Mouse (Mus musculus) midbrain, postnatal 0 days (tissue): Measurements from ENCODE around the gene Fam168b. TPM values are rescaled to one million over a fixed set of nuclear protein-coding genes. Genes with fewer than 3 reads are reported as not detected.

Experiments used
- ATAC-seq: fragments of 200-750 bp; cut with Nextera tagmentation; 2 replicates; pipeline ENCODE4 v1.8.0; 2017; ENCODE audit warnings: moderate number of reproducible peaks, mild to moderate bottlenecking, moderate TSS enrichment, moderate library complexity; ENCODE audit not compliant: low FRiP score
- DNase-seq: peaks from one replicate; pipeline ENCODE4 v3.0.0-alpha.2; 2015; ENCODE audit warnings: low spot score
- H3K27ac ChIP-seq: fragments of 300-500 bp; sonication (generic); 2 replicates; pipeline ENCODE4 v1.5.1; 2014; ENCODE audit warnings: low read depth, mild to moderate bottlenecking, low read length, mixed read lengths
- H3K27me3 ChIP-seq: fragments of 300-500 bp; sonication (generic); 2 replicates; pipeline ENCODE4 v1.6.1; 2014; ENCODE audit warnings: low read length, control low read depth, mixed read lengths; ENCODE audit not compliant: insufficient read depth
- H3K36me3 ChIP-seq: fragments of 300-500 bp; sonication (generic); 2 replicates; pipeline ENCODE4 v1.6.1; 2014; ENCODE audit warnings: low read length, control low read depth, mixed read lengths; ENCODE audit not compliant: insufficient read depth
- H3K4me1 ChIP-seq: fragments of 300-500 bp; sonication (generic); 2 replicates; pipeline ENCODE4 v1.6.1; 2014; ENCODE audit warnings: mild to moderate bottlenecking, control low read depth, antibody characterized with exemption, low read length, mixed read lengths; ENCODE audit not compliant: insufficient read depth
- H3K4me2 ChIP-seq: fragments of 300-500 bp; sonication (generic); 2 replicates; pipeline ENCODE4 v1.6.1; 2014; ENCODE audit warnings: low read depth, mild to moderate bottlenecking, low read length, mixed read lengths; ENCODE audit not compliant: poor library complexity, severe bottlenecking
- H3K4me3 ChIP-seq: fragments of 300-500 bp; sonication (generic); 2 replicates; pipeline ENCODE4 v1.5.1; 2014; ENCODE audit warnings: low read depth, mild to moderate bottlenecking, low read length, moderate library complexity
- H3K9ac ChIP-seq: fragments of 300-500 bp; sonication (generic); replicated peaks from 2 replicates; pipeline ENCODE4 v1.6.1; 2014; ENCODE audit warnings: mild to moderate bottlenecking, low read length, moderate library complexity, mixed read lengths; ENCODE audit not compliant: poor library complexity, severe bottlenecking
- H3K9me3 ChIP-seq: fragments of 300-500 bp; sonication (generic); 2 replicates; pipeline ENCODE4 v1.6.1; 2016; ENCODE audit warnings: low read length, control low read depth
- CTCF ChIP-seq: IDR thresholded peaks from 2 replicates; pipeline ENCODE4 v1.5.1; 2016; ENCODE audit warnings: antibody characterized with exemption, mild to moderate bottlenecking
- WGBS: fragments of 180-500 bp; shearing (Covaris S2); extraction: QIAGEN DNeasy Blood & Tissue Kit; methylation state at CpG from one replicate; pipeline ENCODE4 v1.1.7; 2014; 5-methylcytosine and 5-hydroxymethylcytosine counted together
- polyA plus RNA-seq: library from polyadenylated mRNA; unstranded; fragments of >200 nt; fragmentation: Nextera tagmentation; extraction: Ambion mirVana; gene quantifications from 2 replicates; pipeline ENCODE4 v1.2.1, GENCODE M21; 2015
- total RNA-seq: library from RNA; depleted of rRNA; stranded (reverse); fragments of >200 nt; gene quantifications from 2 replicates; pipeline ENCODE4 v1.2.3, GENCODE M21; 2014

The Fam168b gene
- total and polyA plus RNA-seq, 2 experiments from 2014 or later, result 95.9 to 542 TPM

DNA sequence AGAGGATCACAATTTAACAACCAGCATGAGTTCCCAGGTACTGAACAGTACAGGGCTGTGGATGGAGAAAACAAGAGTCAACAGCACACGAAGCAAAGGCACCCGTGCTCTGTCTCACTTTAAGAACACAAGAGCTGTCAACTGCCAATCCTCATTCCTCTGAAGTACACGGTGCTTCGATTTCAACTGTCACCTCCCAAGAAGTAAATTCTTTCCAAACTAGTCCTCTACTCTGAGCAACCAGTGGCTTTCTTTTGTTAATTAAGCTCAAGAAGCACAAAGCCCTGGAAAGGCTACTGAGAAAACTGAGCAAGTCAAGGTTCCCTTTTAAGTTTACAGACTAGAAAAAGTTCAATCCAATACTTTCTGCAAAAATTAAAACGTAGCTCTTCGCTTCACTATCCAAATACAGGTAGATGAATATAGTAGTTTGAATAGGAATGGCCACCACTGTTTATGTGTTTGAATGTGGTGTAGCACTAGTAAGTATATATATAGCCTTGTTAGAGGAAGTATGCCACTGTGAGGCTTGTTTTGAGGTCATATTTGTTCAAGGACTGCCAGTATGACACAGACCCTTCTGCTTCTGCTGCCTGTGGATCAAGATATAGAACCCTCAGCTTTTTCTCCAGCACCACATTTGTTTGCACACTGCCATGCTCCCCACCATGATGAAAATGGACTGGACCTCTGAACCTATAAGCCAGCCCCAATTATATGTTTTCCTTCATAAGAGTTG is 4.7 kb downstream of the Fam168b start:
- H3K4me2 ChIP-seq, result no peak overlapping the region
- H3K4me3 ChIP-seq, result no peak overlapping the region
- WGBS, result 40% methylated on average over 6 of the region's 6 CpGs
- peaks cover 10% of the 10 kb centered on the region; the same call in 1 of the 2 replicates for H3K36me3 ChIP-seq
- H3K9ac ChIP-seq, result no peak overlapping the region
- DNase-seq, result no peak
- peaks cover 12% of the 10 kb centered on the region for H3K4me1 ChIP-seq
- no peaks in the 10 kb centered on the region for H3K27me3 ChIP-seq
- no peaks in the 10 kb centered on the region for H3K9me3 ChIP-seq
- H3K27ac ChIP-seq, result no peak overlapping the region
- no peak for TF ChIP-seq CTCF
- ATAC-seq, result no peak

DNA sequence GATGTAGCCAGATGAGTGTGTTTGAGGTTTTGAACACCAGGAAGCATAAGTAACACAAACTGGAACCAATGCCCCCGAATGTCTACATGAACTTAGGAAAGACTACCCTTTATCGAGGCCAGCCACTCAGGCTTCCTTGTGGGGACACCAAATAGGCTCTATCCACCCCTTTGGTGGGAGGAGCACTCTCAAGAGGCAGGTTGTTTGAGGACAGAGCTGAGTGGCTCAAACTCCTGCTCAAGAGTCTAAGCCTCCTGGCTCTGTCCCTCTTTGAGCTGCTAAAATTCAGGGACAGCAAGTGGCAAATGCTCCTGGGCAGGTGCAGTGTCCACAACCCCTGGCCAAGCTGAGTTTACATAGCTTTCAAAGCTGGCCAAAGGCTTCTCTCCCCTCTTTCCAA is 8.0 kb downstream of the Fam168b start:
- 92% methylated on average over 2 of the region's 2 CpGs for WGBS
- Histone ChIP-seq H3K4me1 (peaks cover 4% of the 10 kb centered on the region; the same call in 1 of the 2 replicates), H3K27ac (no peak overlapping the region), H3K4me2 (no peak overlapping the region), H3K27me3 (no peaks in the 10 kb centered on the region), H3K9ac (no peak overlapping the region), H3K4me3 (no peak overlapping the region), H3K9me3 (no peaks in the 10 kb centered on the region), H3K36me3 (peaks cover 14% of the 10 kb centered on the region; the same call in 1 of the 2 replicates)
- no peak for ATAC-seq
- DNase-seq, result no peak
- no peak for TF ChIP-seq CTCF

DNA sequence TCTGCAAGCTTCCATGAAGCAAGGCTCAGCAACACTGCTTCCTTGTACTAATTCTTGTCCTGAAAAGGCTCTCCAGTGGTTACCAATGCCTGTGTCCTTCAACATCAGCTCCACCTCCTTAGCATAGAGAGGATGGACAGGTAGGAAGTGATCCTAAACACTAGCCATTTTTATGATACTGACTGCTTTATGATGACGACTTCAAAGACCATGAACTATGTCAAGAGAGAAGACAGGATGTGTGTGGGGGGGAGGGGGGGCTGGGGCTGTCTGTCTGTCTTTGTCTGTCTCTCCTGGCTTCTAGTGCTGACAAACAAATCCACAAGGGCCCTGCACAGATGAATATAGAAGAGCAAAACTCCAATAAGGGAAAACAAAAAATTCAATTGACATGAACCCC is 11.5 kb downstream of the Fam168b start:
- Histone ChIP-seq H3K4me3 (no peak overlapping the region), H3K27me3 (no peaks in the 10 kb centered on the region), H3K4me1 (no peaks in the 10 kb centered on the region), H3K9me3 (no peaks in the 10 kb centered on the region), H3K4me2 (no peak overlapping the region), H3K36me3 (peaks cover 28% of the 10 kb centered on the region), H3K27ac (no peak overlapping the region), H3K9ac (no peak overlapping the region)
- ATAC-seq (no peak), DNase-seq (no peak)
- WGBS, result 80% methylated on average over 1 of the region's 1 CpGs
- no peak for TF ChIP-seq CTCF

DNA sequence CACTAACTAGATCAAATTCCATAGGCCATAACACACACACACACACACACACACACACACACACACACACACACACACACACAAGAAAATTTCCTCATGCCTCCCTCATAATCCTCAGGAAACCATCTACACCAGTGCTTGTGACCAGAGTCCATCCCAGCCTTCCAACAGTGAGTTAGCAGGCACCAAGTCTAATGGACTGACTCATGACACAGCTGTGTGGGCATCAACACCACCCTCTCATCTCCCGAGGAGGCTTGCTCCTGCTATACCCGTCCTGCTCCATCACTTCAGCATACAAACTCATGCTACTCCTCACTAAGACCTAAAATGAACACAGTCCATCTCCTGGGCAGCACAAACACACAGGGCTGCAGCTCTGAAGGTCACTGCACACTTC is 11.9 kb downstream of the Fam168b start:
- Histone ChIP-seq H3K9ac (no peak overlapping the region), H3K4me1 (no peaks in the 10 kb centered on the region), H3K27ac (no peak overlapping the region), H3K36me3 (peaks cover 26% of the 10 kb centered on the region), H3K27me3 (no peaks in the 10 kb centered on the region), H3K4me2 (no peak overlapping the region), H3K9me3 (no peaks in the 10 kb centered on the region), H3K4me3 (no peak overlapping the region)
- DNase-seq (no peak), ATAC-seq (no peak)
- WGBS, result 82% methylated on average over 2 of the region's 2 CpGs
- no peak for TF ChIP-seq CTCF

DNA sequence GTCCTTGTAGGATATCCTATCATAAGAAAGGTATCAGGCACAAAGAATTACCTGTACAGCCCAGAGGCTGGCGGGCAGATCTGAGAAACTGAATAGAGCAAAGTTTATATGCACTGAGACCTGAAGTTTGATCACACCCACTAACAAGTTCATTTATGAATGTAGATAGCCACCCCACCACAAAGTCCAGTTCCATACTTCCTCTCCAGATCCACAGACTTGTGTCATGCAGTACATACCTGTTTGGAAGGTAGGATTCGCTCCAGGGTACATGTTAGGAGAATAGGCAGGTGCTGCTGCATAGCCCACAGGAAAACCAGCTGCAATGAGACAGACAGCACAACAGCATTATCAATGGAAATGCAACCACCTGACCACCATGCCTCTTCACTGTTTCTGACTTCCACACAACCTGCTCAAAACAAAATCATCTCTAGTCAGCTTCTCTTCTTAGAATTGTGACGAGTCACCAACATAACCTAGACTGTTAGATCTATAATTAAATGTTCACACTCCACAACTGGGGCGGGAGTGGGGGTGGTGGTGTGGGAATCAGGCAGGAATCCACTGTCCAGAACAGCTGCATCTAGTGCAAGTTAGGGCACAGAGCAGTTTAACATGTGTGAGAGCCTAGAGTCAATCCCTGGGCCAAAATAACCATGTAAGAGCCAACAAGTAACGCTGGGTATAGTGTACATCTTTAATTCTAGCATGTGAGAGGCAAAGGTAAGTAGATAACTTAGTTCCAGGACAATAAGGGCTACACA is 14.2 kb downstream of the Fam168b start:
- H3K4me3 ChIP-seq, result no peak overlapping the region
- ATAC-seq, result no peak
- no peaks in the 10 kb centered on the region for H3K9me3 ChIP-seq
- H3K27me3 ChIP-seq, result no peaks in the 10 kb centered on the region
- H3K9ac ChIP-seq, result no peak overlapping the region
- H3K27ac ChIP-seq, result no peak overlapping the region
- no peak for TF ChIP-seq CTCF
- no peak for DNase-seq
- no peak overlapping the region for H3K4me2 ChIP-seq
- 94% methylated on average over 5 of the region's 5 CpGs for WGBS
- peaks cover 30% of the 10 kb centered on the region for H3K36me3 ChIP-seq
- H3K4me1 ChIP-seq, result no peaks in the 10 kb centered on the region

DNA sequence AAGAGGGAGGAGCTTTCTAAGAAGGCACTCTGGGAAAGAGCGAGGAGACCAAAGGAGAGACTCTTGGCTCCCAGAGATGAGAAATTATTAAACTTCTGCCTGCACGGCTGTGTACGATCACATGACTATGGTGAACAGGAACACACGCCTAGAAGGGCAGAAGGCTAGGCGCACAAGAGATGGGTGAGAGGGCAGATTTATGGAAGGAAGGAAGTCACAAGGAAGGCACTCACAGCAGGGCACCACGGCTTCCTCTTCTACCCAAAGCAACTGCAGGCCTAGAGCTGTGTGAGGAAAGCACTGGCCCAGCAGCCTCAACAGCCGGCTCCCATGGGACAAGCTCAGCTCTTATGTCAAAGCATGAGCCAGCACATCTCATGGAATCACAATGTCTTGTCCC is 15.0 kb downstream of the Fam168b start:
- no peak for DNase-seq
- Histone ChIP-seq H3K4me3 (no peak overlapping the region), H3K9me3 (no peaks in the 10 kb centered on the region), H3K36me3 (peaks cover 30% of the 10 kb centered on the region), H3K27me3 (no peaks in the 10 kb centered on the region), H3K9ac (no peak overlapping the region), H3K4me1 (no peaks in the 10 kb centered on the region), H3K27ac (no peak overlapping the region), H3K4me2 (no peak overlapping the region)
- ATAC-seq, result no peak
- no peak for TF ChIP-seq CTCF
- 77% methylated on average over 7 of the region's 7 CpGs for WGBS
